Mouse (Mus musculus) embryo, embryonic 10 days (tissue): ENCODE data around the gene Gm20903.
"Not testable (repeated sequence)": the region's sequence is repeated elsewhere in the genome, so short reads cannot be mapped to it uniquely, and the experiment has no call there.

ENCODE experiments used
- DNase-seq: peaks from one replicate; pipeline ENCODE4 v3.0.0-alpha.2; 2015; ENCODE audit warnings: low spot score

Gm20903 gene

DNA sequence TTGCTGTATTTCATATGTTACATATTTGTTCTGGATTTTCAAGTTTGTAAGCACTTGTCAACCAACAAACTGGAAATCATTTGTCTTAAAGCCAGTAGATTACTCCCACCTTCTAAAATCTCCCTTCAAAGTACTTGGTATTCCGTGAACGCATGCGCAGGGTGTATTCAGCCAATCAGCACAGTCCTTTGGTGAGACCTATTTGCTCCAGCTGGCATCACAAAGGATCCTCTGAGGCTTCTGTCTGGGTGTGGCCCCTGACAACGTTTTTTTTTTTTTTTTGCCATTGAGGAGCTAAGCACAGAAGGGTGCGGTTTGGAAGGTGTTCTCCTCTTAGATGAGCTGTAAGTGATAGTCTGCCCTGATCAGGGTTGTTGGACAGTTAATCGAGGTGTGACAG is at the start of gene Gm20903:
Gene Gm20903, plus strand, starts transcription at position 301 of the 400 bp plus-strand sequence.
- not testable (repeated sequence) for DNase-seq
